Mouse (Mus musculus) adrenal gland, adult 18-20 months (tissue): ENCODE data around the gene Gns. TPM values are rescaled to one million over a fixed set of nuclear protein-coding genes. Genes with fewer than 3 reads are reported as not detected.
A peak's percentile ranks its signal among the peaks of the same experiment; 100 is the strongest.

ENCODE experiments used
- DNase-seq, 2 experiments: peaks; one replicate each; pipeline ENCODE4 v3.0.0; 2021 to 2022; ENCODE audit warnings: low spot score in 2 of 2
- total RNA-seq, 2 experiments: library from RNA; stranded (reverse); gene quantifications; 1 replicate in 1 of 2; 2 replicates in 1 of 2; pipeline ENCODE4 v1.2.3; 2021

The Gns gene
- total RNA-seq, 2 experiments from 2014 or later = 154 to 231 TPM

DNA sequence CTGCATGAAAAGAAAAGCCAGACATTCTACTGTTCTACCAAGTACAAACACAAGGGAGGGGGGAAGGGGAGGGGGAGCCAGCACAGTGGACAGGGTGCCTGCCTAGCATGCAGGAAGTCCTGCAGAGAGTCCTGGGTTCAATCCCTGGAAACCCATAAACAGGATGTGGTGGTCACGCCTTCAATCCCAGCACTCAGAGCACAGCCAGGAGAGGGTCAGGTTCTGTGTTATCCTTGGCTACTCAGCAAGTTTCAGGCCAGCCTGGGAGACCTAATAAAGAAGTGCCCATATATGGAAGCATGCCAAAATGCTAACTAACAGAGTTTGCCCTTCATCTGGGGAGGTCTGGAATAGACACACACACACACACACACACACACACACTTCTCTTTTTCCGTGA lies 64.2 kb downstream of the Gns start:
- DNase-seq = no peak

DNA sequence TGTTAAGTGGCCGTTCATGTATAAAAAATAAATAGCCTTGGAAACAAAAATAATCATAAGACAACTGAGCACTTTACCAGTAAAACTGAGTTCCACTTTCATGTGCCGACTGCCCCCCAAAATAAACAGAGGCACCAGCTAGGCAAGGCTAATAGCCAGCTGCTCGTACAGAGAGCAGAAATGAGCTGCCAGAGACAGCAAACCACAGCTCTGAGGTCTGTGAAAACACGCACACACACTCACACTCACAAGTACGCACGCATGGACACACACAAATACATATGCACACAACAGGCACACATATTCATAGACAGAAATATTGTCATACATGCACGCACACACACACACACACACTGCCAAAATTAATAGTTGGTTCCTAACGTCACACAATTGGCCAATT lies 64.7 kb downstream of the Gns start:
- no peak for DNase-seq

DNA sequence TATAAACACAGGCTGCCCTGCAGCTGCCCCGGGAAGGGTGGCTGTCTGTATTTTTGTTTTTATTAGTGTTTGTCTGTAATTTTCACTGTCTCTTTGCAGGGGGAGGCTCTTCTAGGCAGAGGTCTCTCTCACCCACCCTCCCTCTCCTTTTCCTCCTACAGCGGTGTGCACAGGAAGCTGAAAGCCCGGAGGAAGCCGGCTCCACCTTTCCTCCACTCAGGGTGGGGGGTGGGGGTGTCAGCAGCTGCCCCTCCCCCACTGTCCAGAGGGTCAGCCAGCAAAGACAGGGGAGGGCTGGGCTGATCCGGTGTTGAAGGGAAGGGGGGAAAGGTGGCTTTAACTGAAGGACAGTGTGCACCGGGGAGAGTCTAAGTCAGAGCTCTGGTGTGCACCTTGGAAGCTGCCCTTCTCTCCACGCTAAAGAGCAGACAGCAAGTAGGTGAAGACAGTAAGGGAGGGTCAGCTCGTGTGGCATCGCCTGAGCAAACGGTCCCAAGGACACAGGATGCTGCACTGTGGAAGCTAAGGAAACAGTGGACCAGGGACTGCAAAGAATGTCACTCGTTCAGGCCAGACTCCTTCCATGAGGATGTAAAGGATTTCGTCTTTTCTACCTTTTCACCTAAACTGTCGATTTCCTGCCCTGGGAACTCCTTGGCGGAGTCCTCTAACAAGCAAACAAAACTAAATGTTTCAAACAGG lies 65.2 kb downstream of the Gns start:
- no peak for DNase-seq

DNA sequence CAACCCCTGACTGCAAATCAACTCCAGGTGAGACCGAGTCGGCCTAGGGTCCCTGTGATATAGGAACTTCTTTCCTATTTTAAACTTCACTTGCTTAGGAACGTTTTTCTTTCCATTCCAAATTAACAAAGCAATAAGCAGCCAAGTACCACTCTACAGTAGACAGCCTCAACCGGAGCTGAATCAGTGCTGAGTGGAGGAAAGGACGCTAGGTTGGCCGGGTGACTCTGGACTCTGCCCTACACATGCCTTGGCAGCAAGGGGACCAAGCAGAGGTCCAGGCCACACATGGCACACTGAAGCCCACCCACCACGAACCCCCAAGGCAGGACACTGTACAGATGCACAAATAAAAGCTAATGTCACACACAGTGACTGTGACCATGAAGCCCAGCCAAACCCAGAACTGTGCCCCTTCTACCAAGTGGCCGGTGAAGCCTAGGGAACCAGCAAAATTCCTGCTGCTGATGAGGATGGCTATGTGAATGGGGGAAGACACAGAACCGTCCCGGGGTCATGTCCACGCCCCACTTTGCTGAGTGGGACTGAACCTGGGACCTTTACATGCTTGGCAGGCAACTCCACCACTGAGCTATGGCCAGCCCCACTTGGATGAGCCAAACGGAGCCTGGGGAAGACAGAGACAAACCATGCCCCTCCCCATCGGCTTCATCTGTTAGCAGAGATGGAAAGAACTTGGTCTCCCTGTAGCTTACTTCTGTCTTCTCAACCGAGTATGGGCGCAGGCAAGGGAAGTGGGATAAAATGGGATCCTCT lies 66.1 kb downstream of the Gns start:
- no peak for DNase-seq

DNA sequence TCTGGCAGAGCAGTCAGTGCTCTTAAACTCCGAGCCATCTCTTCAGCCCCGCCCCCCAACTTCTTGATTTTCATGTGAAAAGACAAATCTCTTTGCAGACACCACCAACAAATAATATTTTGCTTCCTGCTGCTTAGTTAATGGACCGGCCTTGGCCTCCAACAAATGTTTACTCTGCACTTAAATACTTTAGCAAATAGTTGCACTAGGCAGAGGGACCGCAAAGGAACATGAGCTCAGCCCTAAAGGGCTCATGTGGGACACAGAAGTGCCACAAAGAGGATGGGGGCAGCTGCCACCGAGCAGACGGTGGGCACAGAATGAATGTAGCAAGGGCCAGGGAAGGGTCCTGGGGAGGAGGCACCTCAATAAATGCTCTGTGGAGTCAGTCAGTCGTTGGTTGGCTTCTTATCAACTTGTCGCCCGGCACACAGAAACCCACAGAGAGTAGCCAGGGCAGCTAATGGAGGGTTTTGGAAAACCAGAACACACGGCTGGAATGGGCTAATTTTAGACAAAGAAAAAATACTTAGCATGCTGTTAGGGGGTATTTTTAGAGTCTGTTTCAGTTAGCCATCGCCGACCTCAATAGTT lies 67.2 kb downstream of the Gns start:
- no peak for DNase-seq

DNA sequence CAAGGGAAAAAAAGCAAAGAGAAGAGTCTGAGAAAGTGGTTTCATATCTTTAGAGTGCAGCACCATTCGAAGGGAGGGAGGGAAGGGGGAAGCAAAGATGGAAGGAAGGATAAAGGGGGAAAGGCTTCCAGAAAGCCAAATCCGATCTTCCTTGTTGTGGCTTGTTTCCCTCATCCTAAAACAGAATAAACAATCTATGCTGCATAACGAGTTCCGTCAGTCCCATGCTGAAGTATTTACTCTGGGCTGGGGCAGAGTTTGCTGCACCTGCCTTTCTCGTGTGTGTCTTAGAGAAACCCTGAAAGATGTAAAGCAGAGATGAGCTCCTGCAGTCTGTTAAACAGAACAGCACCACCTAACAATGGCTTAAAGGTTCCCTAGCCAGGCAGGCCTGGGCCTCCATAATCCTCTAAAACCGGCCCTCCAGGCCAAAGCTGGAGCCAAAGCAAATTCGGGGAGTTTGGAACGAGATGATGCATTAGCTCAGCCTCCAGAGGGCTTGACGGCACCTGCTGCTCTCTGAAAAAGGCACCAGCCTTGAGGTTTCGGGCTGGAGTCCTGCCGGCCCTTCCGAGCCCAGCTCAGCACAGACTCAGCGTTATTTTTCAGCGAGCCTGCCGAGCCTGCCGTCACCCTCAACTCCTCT lies 67.9 kb downstream of the Gns start:
- DNase-seq = peak in 1 of 2 experiments; percentile 27

DNA sequence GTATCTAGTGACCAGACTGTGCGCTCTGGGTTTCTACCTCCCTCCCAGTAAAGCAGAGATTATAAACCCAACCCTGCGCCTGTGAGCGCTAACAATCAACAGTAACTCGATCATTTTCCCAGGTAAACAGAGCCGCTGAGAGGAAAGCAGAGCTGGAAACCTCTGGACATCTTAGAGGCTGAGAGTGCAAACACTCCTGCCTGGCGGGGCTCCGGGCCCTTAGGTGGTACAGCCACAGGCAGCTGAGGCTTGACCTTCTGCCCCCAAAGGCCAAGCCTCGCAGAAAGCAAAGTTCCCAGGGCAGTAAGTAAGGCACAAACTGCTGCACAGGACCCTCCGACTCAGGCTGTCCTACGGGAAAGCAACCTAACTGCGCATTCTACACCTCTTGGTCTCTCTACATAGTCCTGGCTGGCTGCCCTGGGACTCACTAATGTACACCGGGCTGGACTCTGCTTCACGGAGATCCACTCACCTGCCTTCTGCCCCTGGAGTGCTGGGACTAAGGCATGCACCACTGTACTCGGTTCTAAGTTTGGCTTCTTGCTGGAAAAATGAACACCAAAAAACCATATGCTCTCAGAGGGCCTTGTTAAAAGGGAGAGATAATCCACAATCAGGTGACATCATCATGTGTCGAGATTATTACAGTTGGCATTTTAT lies 69.7 kb downstream of the Gns start:
- DNase-seq = no peak

DNA sequence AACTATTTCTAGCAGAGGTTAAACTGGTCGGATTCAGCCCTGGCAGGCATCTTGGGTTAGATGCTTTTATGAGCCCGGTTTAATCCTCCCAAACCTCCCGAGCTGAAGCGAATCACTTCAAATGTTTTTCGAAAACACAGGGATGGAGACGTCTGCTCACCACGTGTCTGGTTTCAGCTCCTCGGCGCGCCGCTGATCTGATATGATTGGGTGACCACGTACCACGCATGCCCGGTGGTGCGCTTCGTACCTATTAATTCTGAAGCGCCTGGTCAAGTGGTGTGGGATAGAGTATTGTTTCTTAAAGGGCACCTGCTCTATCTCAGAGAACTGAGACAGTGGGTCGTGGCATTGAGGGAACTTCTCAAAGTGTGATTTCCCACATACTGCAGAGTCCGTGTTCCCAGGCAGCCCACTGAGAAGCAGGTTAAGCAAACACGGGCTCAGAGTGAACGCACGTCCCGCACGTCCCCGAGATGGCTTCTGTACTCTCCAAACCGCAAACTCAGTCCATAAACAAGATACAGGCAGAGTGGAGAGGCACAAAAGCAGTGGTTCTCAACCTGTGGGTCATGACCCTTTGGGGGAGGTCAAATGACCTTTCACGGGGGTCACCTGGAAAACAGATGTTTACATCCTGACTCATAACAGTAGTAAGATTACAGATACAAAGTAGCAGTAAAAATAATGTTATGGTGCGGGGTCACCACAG lies 70.8 kb downstream of the Gns start:
- peak in 1 of 2 experiments; percentile 28 for DNase-seq

DNA sequence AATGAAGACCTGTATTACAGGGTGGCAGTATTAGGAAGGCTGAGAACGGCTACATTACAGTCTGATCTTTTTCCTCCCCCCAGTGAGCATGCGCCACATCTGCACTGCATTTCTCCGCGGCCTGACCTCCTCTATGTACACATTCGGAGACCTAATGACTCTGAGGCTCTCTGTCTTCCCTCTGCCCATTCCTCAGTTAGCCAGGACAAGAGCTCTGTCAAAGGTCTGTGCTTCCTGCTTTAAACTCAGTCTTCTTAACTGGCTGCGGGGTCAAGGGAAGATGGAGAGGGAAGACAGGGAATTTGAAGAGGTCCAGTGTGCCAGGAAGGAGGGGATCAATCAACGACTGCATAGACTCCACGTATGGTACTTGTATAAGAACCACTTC lies 71.4 kb downstream of the Gns start:
- no peak for DNase-seq

DNA sequence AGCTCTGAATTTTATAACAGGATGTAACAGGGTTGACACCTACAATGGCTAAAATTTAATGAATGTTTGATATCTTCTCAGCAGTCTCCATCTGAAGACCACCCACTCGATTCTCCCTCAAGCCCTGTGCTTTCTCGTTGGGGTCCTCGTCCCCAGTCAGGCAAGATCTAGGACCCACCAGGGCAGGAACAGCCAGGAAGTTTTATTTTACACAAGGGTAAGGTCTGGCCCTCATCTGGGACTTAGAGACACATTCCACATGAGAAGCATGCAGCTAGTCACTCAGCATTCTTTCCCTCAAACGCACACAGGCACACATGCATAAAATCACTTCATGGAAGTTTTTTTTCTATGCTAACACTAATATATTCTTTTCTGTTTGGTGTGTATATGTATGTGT lies 71.8 kb downstream of the Gns start:
- no peak for DNase-seq

DNA sequence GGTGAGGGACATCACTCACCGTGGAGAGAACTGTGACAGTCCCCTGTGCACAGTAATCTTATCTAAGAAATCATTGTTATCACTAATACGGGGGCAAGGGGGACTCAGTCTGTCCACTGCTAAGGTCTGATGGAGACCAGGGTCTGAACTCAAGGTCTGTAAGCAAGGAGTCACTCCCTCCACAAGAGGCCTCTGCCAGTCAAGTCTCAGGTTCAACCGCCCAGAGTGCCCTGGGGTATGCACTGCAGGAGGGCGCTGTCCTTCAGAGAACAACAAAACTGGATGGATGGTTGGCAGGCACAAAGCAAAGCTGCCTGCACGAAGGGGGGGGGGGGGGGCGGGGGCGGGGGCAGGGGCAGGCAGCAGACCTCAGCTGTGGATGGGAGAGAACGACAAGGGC lies 73.2 kb downstream of the Gns start:
- no peak for DNase-seq

DNA sequence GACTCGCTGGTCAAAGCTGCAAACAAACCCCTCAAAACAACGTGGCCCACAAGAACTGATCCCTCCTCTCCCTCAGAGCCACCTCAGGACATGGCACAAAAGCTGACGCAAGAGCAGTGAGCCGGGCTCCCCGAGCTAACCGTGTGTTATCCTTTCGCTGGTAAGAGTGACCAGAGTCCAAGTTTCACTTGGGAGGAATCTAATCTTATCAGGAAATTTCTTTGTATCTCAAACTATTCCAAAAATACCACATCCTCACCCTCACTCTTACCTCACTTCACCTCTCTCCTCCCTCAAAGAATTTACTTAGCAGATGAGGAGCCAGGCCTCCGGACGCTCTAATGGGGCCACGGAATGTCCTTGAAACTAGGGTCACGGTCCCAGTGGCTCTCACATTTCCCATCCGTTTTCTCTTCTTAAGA lies 74.4 kb downstream of the Gns start:
- DNase-seq = no peak

DNA sequence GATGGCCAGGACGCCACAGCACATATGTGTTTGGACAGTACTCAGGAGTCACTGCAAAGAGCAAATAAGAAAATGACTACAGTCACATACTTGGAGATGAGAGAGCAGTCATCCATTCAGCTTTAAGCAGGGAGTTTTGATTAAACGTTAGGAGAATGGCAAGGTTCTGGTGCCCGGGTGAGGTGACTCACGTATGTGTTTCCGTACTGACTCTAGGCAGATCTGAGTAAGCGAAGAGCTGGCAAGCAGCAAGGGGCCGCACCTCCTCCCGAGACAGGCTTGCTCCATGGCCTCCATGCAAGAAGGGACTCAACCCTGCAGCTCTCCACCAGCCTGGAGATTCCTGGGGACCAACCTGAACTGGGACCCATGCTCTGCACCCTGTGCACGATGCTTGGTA lies 78.9 kb downstream of the Gns start:
- DNase-seq = peak in 1 of 2 experiments; percentile 35

DNA sequence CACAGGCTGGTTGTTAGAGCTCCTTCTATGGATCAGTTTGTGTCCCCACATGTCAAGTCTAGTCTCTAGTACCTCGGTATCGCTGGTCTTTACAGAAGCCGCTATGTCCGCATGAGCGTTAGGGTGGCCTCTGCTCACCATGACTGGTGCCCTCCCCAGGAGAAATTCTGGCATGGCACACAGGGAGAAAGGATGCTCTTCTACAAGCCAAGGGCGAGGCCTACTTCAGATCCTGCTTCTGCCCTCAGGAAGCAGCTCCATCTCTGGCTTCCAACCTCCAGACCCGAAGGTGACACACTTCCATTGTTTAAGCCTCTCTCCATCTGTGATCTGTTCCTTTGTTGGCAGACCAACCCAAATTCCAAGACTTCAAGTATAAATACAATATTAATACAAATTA lies 79.3 kb downstream of the Gns start:
- no peak for DNase-seq

DNA sequence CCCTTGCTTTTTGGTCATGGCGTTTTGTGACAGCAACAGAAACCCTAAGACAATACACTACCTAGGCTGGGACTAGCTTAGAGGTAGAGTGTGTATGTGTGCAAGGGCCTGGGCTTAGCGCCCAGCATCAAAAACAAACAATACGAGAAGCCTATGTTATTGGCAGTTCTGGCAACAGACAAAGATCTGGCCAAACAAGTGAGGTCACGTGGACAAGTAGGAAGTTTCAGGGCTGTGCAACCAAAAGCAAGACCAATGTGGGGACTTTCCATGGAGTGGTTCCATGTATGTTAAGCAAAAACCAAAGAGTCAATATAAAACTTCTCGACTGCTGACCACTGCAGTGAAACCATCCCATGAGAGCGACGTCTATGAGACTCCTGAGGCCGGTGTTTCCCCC lies 80.9 kb downstream of the Gns start:
- DNase-seq = no peak

Other genes starting within 250 kb of the Gns start
- 1 to 10 TPM; 2.6 to 8.3 TPM for gene Tbc1d30, start 13.8 kb upstream of the Gns start, total RNA-seq
- 10 to 100 TPM; 39.2 to 44.8 TPM for gene Rassf3, start 111.3 kb downstream of the Gns start, total RNA-seq
- 10 to 100 TPM; 36.7 to 47.6 TPM for gene Tbk1, start 221.7 kb downstream of the Gns start, total RNA-seq